Mouse (Mus musculus) layer of hippocampus, adult 2 months (tissue): ENCODE measurements around the gene Iqcf3. TPM values are rescaled to one million over a fixed set of nuclear protein-coding genes. Genes with fewer than 3 reads are reported as not detected.
A peak's percentile ranks its signal among the peaks of the same experiment; 100 is the strongest.

ENCODE experiments used
- DNase-seq, 2 experiments: peaks; one replicate each; pipeline ENCODE4 v3.0.0; 2022; ENCODE audit warnings: low spot score in 2 of 2
- H3K27ac ChIP-seq: fragments of 200-600 bp; 2 replicates; pipeline ENCODE4 v1.8.1; 2022
- H3K4me3 ChIP-seq: fragments of 200-600 bp; 2 replicates; pipeline ENCODE4 v1.8.1; 2022; ENCODE audit warnings: mild to moderate bottlenecking
- CTCF ChIP-seq: fragments of 200-600 bp; conservative IDR thresholded peaks from 2 replicates; pipeline ENCODE4 v1.8.1; 2022; ENCODE audit warnings: antibody characterized with exemption, mild to moderate bottlenecking, moderate library complexity
- total RNA-seq, 2 experiments: library from RNA; stranded (reverse); gene quantifications; 2 replicates each; pipeline ENCODE4 v1.2.3; 2021

Gene Iqcf3
- total RNA-seq, 2 experiments from 2014 or later: not detected

- no peak for DNase-seq
- TF ChIP-seq CTCF: no peak
- Histone ChIP-seq H3K4me3 (no peak overlapping the region), H3K27ac (peak overlapping the region; percentile 99)
These were observed 98.0 kb downstream of the Iqcf3 start for GRCm38 (mm10) chr9:106463122-106464063.

DNA sequence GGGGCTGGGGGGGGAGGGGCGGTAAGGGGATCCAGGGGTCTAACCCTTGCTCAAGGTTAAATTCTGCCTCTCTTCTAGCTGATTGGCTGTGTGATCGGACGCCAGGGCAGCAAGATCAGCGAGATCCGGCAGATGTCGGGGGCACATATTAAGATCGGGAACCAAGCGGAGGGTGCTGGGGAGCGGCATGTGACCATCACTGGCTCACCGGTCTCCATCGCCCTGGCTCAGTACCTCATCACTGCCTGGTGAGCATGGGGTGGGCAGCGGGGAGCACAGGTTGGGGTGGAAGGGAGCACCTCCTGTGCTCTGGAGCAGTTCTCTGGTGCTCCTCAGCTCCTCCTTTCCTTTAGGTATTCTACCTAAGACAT lies 99.0 kb downstream of the Iqcf3 start:
- H3K4me3 ChIP-seq: no peak overlapping the region
- no peak for DNase-seq
- TF ChIP-seq CTCF: no peak
- no peak overlapping the region; the same call in 1 of the 2 replicates for H3K27ac ChIP-seq

DNA sequence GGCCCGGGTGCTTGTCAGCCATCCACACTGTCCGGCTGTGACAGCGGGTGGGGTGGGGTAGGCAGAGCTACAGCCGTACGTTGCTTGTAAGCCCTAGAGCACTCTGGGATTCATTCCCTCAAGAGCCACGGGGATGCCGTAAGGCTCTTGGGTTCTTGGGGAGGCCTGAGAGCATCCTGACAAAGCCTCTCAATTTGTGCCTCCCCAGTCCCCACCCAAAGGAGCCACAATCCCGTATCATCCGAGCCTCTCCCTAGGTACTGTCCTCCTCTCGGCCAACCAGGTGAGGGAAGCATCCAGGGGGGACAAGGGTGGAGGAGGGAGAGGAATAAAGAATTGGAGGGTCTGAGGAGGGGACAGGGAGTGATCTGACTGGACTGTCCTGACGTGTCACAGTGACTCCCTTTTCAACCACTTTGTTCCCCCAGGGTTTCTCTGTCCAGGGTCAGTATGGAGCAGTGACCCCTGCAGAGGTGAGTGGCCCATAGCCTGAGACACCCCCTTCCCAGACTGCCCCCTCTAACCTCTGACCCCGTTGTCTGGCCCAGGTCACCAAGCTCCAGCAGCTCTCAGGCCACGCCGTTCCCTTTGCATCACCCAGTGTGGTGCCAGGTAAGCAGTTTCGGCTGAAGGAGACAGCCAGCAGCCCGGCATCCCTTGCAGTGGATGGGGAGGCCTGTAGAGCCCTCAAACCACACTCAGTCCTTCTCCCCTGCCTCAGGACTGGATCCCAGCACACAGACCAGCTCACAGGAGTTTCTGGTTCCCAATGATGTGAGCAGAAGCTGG lies 99.6 kb downstream of the Iqcf3 start:
- no peak overlapping the region; the same call in 1 of the 2 replicates for H3K4me3 ChIP-seq
- H3K27ac ChIP-seq: peak overlapping the region; percentile 69; the same call in 1 of the 2 replicates
- no peak for DNase-seq
- no peak for TF ChIP-seq CTCF

- no peak for TF ChIP-seq CTCF
- H3K4me3 ChIP-seq: no peak overlapping the region; the same call in 1 of the 2 replicates
- no peak for DNase-seq
- peak overlapping the region; percentile 72 for H3K27ac ChIP-seq
These were observed 100.4 kb downstream of the Iqcf3 start for GRCm38 (mm10) chr9:106461026-106461415.

- Histone ChIP-seq H3K4me3 (peak overlapping the region; percentile 13; the same call in 1 of the 2 replicates), H3K27ac (peak overlapping the region; percentile 72)
- DNase-seq: no peak
- TF ChIP-seq CTCF: no peak
These were observed 100.9 kb downstream of the Iqcf3 start for GRCm38 (mm10) chr9:106460401-106461025.

- peak overlapping the region; percentile 72 for H3K27ac ChIP-seq
- DNase-seq: no peak
- no peak overlapping the region for H3K4me3 ChIP-seq
- TF ChIP-seq CTCF: no peak
These were observed 101.5 kb downstream of the Iqcf3 start for GRCm38 (mm10) chr9:106459946-106460345.

DNA sequence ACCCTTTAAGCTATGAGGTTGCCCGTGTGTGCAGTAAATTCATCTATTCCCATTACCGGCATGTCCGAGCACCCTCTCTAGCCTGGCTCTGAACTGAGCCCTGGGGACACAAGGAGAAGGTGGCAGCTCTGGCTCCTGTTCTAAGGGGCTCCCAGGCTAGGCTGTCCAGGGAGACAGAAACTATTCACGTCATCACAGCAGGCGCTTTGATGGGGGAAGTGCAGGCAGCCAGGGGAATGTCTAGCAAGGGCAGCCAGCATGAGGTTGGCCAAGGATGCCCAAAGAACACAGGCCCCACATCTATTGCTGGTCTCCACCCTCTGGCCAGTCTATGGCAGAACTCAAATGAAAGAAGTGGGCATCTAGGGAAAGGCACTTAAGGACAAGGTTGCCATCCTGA lies 103.5 kb downstream of the Iqcf3 start:
- Histone ChIP-seq H3K4me3 (no peak overlapping the region), H3K27ac (peak overlapping the region; percentile 93; the same call in 1 of the 2 replicates)
- no peak for DNase-seq
- TF ChIP-seq CTCF: no peak

- H3K27ac ChIP-seq: peak overlapping the region; percentile 93; the same call in 1 of the 2 replicates
- no peak for TF ChIP-seq CTCF
- no peak for DNase-seq
- no peak overlapping the region for H3K4me3 ChIP-seq
These were observed 104.3 kb downstream of the Iqcf3 start for GRCm38 (mm10) chr9:106457163-106457559.

DNA sequence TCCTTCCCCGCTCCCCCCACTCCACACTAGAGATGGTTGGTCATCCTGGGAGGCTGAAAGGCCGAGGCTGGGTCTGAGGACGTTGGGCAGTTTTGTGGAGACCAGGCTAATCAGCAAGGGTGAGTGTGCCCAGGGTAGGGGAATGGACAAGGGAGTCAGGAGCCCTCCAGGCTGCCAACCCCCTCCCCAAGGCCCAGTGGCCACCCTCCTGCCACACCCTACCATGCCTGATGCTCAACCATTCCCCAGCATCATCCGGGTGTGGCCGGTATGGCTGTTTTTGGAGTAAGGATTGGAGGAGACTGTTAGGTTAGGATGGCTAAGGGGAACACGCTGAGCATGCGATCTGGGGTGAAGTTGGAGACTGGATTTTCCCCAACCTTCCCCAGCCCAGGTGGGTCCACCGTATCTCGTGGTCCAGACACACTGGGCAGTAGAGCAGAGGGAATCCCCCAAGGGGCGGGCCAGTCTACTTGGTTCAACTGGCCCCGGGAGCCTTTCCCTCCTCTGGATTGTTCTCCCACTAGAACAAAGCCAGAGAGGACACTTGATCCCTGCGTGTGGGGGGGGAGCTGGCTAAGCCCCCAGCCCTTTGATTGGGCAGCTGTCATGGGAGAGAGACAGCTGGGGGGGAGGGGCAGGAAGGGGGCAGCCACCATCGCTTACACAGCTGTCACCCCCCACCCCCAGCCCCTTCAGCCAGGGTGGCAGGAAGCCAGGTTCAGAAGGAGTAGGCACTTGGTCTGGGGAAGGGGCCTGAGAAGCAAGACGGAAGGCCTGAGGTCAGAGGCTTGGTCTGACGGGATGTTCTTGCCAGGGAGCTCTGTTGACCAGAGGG lies 104.9 kb downstream of the Iqcf3 start:
- no peak for TF ChIP-seq CTCF
- Histone ChIP-seq H3K4me3 (peak overlapping the region; percentile 72), H3K27ac (peak overlapping the region; percentile 93; the same call in 1 of the 2 replicates)
- no peak for DNase-seq

- DNase-seq: no peak
- H3K4me3 ChIP-seq: peak overlapping the region; percentile 72
- no peak for TF ChIP-seq CTCF
- H3K27ac ChIP-seq: peak overlapping the region; percentile 93
These were observed 106.3 kb downstream of the Iqcf3 start for GRCm38 (mm10) chr9:106454888-106455681.

GRCm38 (mm10) chr9:106454071-106454761 lies 107.2 kb downstream of the Iqcf3 start:
- TF ChIP-seq CTCF: no peak
- Histone ChIP-seq H3K27ac (peak overlapping the region; percentile 93), H3K4me3 (peak overlapping the region; percentile 72)
- DNase-seq: no peak
